Mouse (Mus musculus) CH12.LX (cell line): ENCODE measurements at regions not wholly inside any gene's neighbourhood (a gene's known extent, or its start where the extent isn't known, plus 50 kb on each side); places are given as distances from the start of the nearest gene placed in this dataset.

Experiments used
- DNase-seq: peaks from one replicate; pipeline ENCODE4 v3.0.0-alpha.2; 2013; ENCODE audit errors: extremely low read depth
- H3K27ac ChIP-seq: 2 replicates; pipeline ENCODE4 v1.5.1; 2012; ENCODE audit warnings: low read depth, mild to moderate bottlenecking, control low read depth, moderate library complexity; ENCODE audit not compliant: insufficient read depth
- H3K27me3 ChIP-seq: replicated peaks from 2 replicates; pipeline ENCODE3; 2012; ENCODE audit warnings: inconsistent platforms
- H3K36me3 ChIP-seq, 2 experiments: replicated peaks in 1 of 2; 2 replicates each; pipeline versions ENCODE3 to v1.6.1; 2012; ENCODE audit warnings: inconsistent platforms in 1 of 2, low read length in 1 of 2, mild to moderate bottlenecking in 1 of 2, mixed read lengths in 1 of 2, moderate library complexity in 1 of 2; ENCODE audit not compliant: control insufficient read depth in 1 of 2, insufficient read depth in 1 of 2
- H3K4me1 ChIP-seq, 2 experiments: 2 replicates each; pipeline ENCODE4 v1.6.1; 2012; ENCODE audit warnings: inconsistent platforms in 1 of 2, moderate library complexity in 1 of 2; ENCODE audit not compliant: insufficient read depth in 2 of 2, control insufficient read depth in 1 of 2
- H3K4me2 ChIP-seq: 2 replicates; pipeline ENCODE4 v1.6.1; 2012; ENCODE audit warnings: low read depth, mild to moderate bottlenecking, control low read depth; ENCODE audit not compliant: poor library complexity, insufficient read depth, severe bottlenecking
- H3K4me3 ChIP-seq, 3 experiments: fragments of 150-350 bp in 1 of 3; sonication (generic) in 1 of 3; replicated peaks in 1 of 3; 2 replicates each; pipeline versions ENCODE3 to v1.5.1; 2011 to 2012; ENCODE audit warnings: low read depth in 2 of 3, low read length in 2 of 3, mild to moderate bottlenecking in 2 of 3, moderate library complexity in 2 of 3, control low read depth in 1 of 3, improper control_type of control experiment in 1 of 3, inconsistent platforms in 1 of 3, mixed read lengths in 1 of 3; ENCODE audit not compliant: poor library complexity in 1 of 3
- H3K79me2 ChIP-seq: replicated peaks from 2 replicates; pipeline ENCODE4 v1.6.1; 2012; ENCODE audit warnings: mild to moderate bottlenecking, moderate library complexity; ENCODE audit not compliant: control insufficient read depth, poor library complexity, insufficient read depth, severe bottlenecking; ENCODE audit errors: extremely low read depth
- H3K9ac ChIP-seq: 2 replicates; pipeline ENCODE4 v1.6.1; 2012; ENCODE audit warnings: low read depth, mild to moderate bottlenecking, control low read depth, moderate library complexity; ENCODE audit not compliant: insufficient read depth
- H3K9me3 ChIP-seq: replicated peaks from 2 replicates; pipeline ENCODE3; 2012; ENCODE audit warnings: low read length, inconsistent platforms, mixed read lengths
- BHLHE40 ChIP-seq: IDR thresholded peaks from 2 replicates; pipeline ENCODE4 v1.6.1; 2011; ENCODE audit warnings: mild to moderate bottlenecking, low read depth, low read length, improper control_type of control experiment
- CHD1 ChIP-seq: IDR thresholded peaks from 2 replicates; pipeline ENCODE4 v1.6.1; 2012; ENCODE audit warnings: low read depth, low read length, improper control_type of control experiment, inconsistent platforms
- CHD2 ChIP-seq: IDR thresholded peaks from 2 replicates; pipeline ENCODE4 v1.6.1; 2011; ENCODE audit warnings: low read length, improper control_type of control experiment
- CTCF ChIP-seq, 2 experiments: IDR thresholded peaks in 1 of 2; conservative IDR thresholded peaks in 1 of 2; 2 replicates each; pipeline ENCODE4 v1.5.1; 2011 to 2012; ENCODE audit warnings: low read depth in 2 of 2, low read length in 2 of 2, improper control_type of control experiment in 1 of 2, inconsistent platforms in 1 of 2, mild to moderate bottlenecking in 1 of 2, moderate library complexity in 1 of 2
- E2F4 ChIP-seq: IDR thresholded peaks from 2 replicates; pipeline ENCODE4 v1.6.1; 2011; ENCODE audit warnings: low read depth, low read length, improper control_type of control experiment; ENCODE audit not compliant: insufficient replicate concordance
- ELF1 ChIP-seq: IDR thresholded peaks from 2 replicates; pipeline ENCODE4 v1.6.1; 2014; ENCODE audit warnings: low read depth, mild to moderate bottlenecking, inconsistent platforms, low read length, improper control_type of control experiment
- EP300 ChIP-seq: IDR thresholded peaks from 2 replicates; pipeline ENCODE4 v1.6.1; 2011; ENCODE audit warnings: low read length, improper control_type of control experiment
- ETS1 ChIP-seq: conservative IDR thresholded peaks from 2 replicates; pipeline ENCODE4 v1.6.1; 2012; ENCODE audit warnings: low read depth, mild to moderate bottlenecking, inconsistent platforms, low read length, improper control_type of control experiment, moderate library complexity
- GABPA ChIP-seq: IDR thresholded peaks from 2 replicates; pipeline ENCODE4 v1.6.1; 2012; ENCODE audit warnings: low read depth, low read length, improper control_type of control experiment, inconsistent platforms; ENCODE audit not compliant: insufficient replicate concordance
- IRF4 ChIP-seq: IDR thresholded peaks from 2 replicates; pipeline ENCODE4 v1.6.1; 2014; ENCODE audit warnings: low read depth, mild to moderate bottlenecking, inconsistent platforms, low read length, improper control_type of control experiment
- JUND ChIP-seq: conservative IDR thresholded peaks from 2 replicates; pipeline ENCODE4 v1.6.1; 2011; ENCODE audit warnings: low read depth, low read length, improper control_type of control experiment
- KAT2A ChIP-seq: IDR thresholded peaks from 2 replicates; pipeline ENCODE4 v1.6.1; 2012; ENCODE audit warnings: low read length, improper control_type of control experiment, inconsistent platforms; ENCODE audit not compliant: insufficient replicate concordance
- MAFK ChIP-seq: IDR thresholded peaks from 2 replicates; pipeline ENCODE4 v1.6.1; 2011; ENCODE audit warnings: low read length, improper control_type of control experiment; ENCODE audit not compliant: insufficient replicate concordance
- MAZ ChIP-seq: IDR thresholded peaks from 2 replicates; pipeline ENCODE4 v1.6.1; 2012; ENCODE audit warnings: low read depth, mild to moderate bottlenecking, inconsistent platforms, low read length, improper control_type of control experiment, moderate library complexity
- MXI1 ChIP-seq: IDR thresholded peaks from 2 replicates; pipeline ENCODE4 v1.6.1; 2011; ENCODE audit warnings: mild to moderate bottlenecking, low read depth, low read length, improper control_type of control experiment
- MYC ChIP-seq: IDR thresholded peaks from 2 replicates; pipeline ENCODE4 v1.6.1; 2011; ENCODE audit warnings: low read depth, mild to moderate bottlenecking, improper control_type of control experiment, low read length
- NELFE ChIP-seq: IDR thresholded peaks from 2 replicates; pipeline ENCODE4 v1.6.1; 2011; ENCODE audit warnings: low read depth, low read length, improper control_type of control experiment
- RAD21 ChIP-seq: IDR thresholded peaks from 2 replicates; pipeline ENCODE4 v1.6.1; 2011; ENCODE audit warnings: low read depth, mild to moderate bottlenecking, low read length, improper control_type of control experiment, moderate library complexity
- RCOR1 ChIP-seq: conservative IDR thresholded peaks from 2 replicates; pipeline ENCODE4 v1.6.1; 2012; ENCODE audit warnings: low read depth, mild to moderate bottlenecking, inconsistent platforms, low read length, improper control_type of control experiment
- TBP ChIP-seq: conservative IDR thresholded peaks from 2 replicates; pipeline ENCODE4 v1.6.1; 2011; ENCODE audit warnings: low read depth, low read length, improper control_type of control experiment
- TCF12 ChIP-seq: IDR thresholded peaks from 2 replicates; pipeline ENCODE4 v1.6.1; 2014; ENCODE audit warnings: low read depth, mild to moderate bottlenecking, inconsistent platforms, low read length, improper control_type of control experiment
- UBTF ChIP-seq: IDR thresholded peaks from 2 replicates; pipeline ENCODE4 v1.6.1; 2012; ENCODE audit warnings: low read depth, mild to moderate bottlenecking, inconsistent platforms, low read length, improper control_type of control experiment, moderate library complexity
- USF1 ChIP-seq: IDR thresholded peaks from 2 replicates; pipeline ENCODE4 v1.6.1; 2014; ENCODE audit warnings: low read depth, mild to moderate bottlenecking, inconsistent platforms, low read length, improper control_type of control experiment
- USF2 ChIP-seq: conservative IDR thresholded peaks from 2 replicates; pipeline ENCODE4 v1.6.1; 2011; ENCODE audit warnings: low read depth, low read length, improper control_type of control experiment
- ZC3H11A ChIP-seq: IDR thresholded peaks from 2 replicates; pipeline ENCODE4 v1.6.1; 2012; ENCODE audit warnings: low read depth, mild to moderate bottlenecking, inconsistent platforms, low read length, improper control_type of control experiment
- ZKSCAN1 ChIP-seq: IDR thresholded peaks from 2 replicates; pipeline ENCODE4 v1.6.1; 2012; ENCODE audit warnings: low read depth, inconsistent platforms, low read length, improper control_type of control experiment, borderline replicate concordance
- dilution Hi-C: fragments of 300-500 bp; cut with MboI; formaldehyde crosslinking; loops from 2 replicates; pipeline ENCODE4 v1.14.3; 2020; ENCODE audit warnings: low sequenced_read_pairs; ENCODE audit not compliant: extremely low pct_unique_long_range_greater_than_20kb, extremely low pct_ligation_motif_present
- in situ Hi-C: fragments of 300-500 bp; cut with MboI; formaldehyde crosslinking; loops from 3 replicates; pipeline ENCODE4 v1.14.3; 2019; ENCODE audit warnings: low sequenced_read_pairs, low pct_ligation_motif_present, low pct_unique_long_range_greater_than_20kb, mixed read lengths

GRCm38 (mm10) chr7:116882268-116882964, 378.2 kb downstream of the Nucb2 start:
- Histone ChIP-seq H3K4me1 (peaks cover 0 to 45% of the 10 kb centered on the region in 2 experiments; a peak in 2 of 4 replicates), H3K9me3 (no peaks in the 10 kb centered on the region), H3K79me2 (no peaks in the 10 kb centered on the region), H3K4me2 (no peak overlapping the region)
- dilution Hi-C loops, result no loop called here
- TF ChIP-seq RAD21 (no peak), UBTF (no peak), CTCF (conservative IDR thresholded peaks at IDR 0.05 in 1 of 2, IDR thresholded peaks at IDR 0.05 in 1 of 2; ENCODE audit: low read depth in 2 of 2, low read length in 2 of 2) (no peak), TCF12 (no peak), ZKSCAN1 (no peak), MXI1 (no peak), GABPA (no peak), RCOR1 (no peak), BHLHE40 (no peak), JUND (no peak), ELF1 (no peak), TBP (no peak), MAZ (no peak), E2F4 (no peak), ETS1 (no peak), USF2 (no peak), CHD2 (no peak), EP300 (no peak)
- TF ChIP-seq, all 38 proteins: peak for 0
- Histone ChIP-seq H3K27me3 (no peaks in the 10 kb centered on the region), H3K9ac (no peak overlapping the region), H3K4me3 (no peak overlapping the region), H3K36me3 (no peaks in the 10 kb centered on the region), H3K27ac (no peak overlapping the region)
- no peak for DNase-seq
- in situ Hi-C loops, result no loop called here

GRCm38 (mm10) chr7:116893846-116894245, 389.7 kb downstream of the Nucb2 start:
- no peak overlapping the region for H3K4me3 ChIP-seq
- no peaks in the 10 kb centered on the region for H3K9me3 ChIP-seq
- peaks cover 7 to 22% of the 10 kb centered on the region in 2 experiments for H3K4me1 ChIP-seq
- H3K27ac ChIP-seq, result no peak overlapping the region
- H3K79me2 ChIP-seq, result no peaks in the 10 kb centered on the region
- H3K9ac ChIP-seq, result no peak overlapping the region
- dilution Hi-C loops (no loop called here), in situ Hi-C loops (no loop called here)
- no peak for TF ChIP-seq MAZ
- TF ChIP-seq E2F4, result no peak
- no peak for TF ChIP-seq TBP
- TF ChIP-seq USF1, result no peak
- TF ChIP-seq MYC, result no peak
- no peak for TF ChIP-seq NELFE
- TF ChIP-seq CHD1, result no peak
- TF ChIP-seq KAT2A, result no peak
- no peak for TF ChIP-seq ETS1
- TF ChIP-seq IRF4, result no peak
- TF ChIP-seq RAD21, result no peak
- TF ChIP-seq MAFK, result no peak
- no peak for TF ChIP-seq ZC3H11A
- no peak for DNase-seq
- H3K36me3 ChIP-seq, result no peaks in the 10 kb centered on the region
- H3K27me3 ChIP-seq, result no peaks in the 10 kb centered on the region
- H3K4me2 ChIP-seq, result no peak overlapping the region
